Mouse (Mus musculus): ENCODE measurements around the gene Atp11c. TPM values are rescaled to one million over a fixed set of nuclear protein-coding genes. Genes with fewer than 3 reads are reported as not detected.
A peak's percentile ranks its signal among the peaks of the same experiment; 100 is the strongest.

Atp11c gene
- total RNA-seq, 2 experiments from 2014 or later: 17.9 to 20.5 TPM

GRCm38 (mm10) chrX:60386852-60387251, 205.6 kb downstream of the Atp11c start:
- no peak for DNase-seq

DNA sequence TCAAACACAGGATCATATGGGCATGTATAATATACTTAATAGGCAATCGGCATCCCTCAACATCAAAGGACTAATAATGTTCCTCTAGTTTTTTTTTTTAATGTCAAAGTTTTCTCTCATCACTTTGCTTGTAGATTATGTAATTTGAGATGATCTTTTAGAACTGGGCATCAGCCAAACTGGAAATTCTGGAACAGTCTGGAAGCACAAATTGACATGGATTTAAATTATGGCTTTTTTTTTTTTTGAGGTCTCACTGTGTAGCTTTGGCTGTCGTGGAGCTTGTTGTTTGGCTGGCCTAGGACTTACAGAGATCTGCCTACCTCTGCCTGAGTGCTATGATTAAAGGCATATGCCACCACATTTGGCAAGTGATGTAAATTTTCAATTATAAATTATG, 210.8 kb downstream of the Atp11c start:
- DNase-seq: no peak

DNA sequence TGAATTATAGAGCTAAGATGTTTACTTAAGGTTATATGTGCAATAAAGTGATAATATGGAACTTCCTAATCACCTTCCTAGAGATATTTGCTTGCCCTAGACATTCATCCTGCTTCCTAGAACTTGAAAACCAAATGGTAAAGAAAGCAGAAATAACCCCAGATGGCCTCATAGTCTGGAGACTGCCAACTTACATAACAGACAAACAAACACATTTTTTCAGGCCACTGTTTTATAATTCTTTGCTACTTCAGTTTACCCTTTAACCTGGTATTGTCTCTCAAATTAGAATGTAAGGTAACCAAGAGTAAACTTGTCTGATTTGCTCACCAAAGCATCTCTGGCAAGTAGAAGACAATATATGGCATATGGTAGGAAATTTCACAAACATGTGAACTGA, 212.1 kb downstream of the Atp11c start:
- DNase-seq: no peak

DNA sequence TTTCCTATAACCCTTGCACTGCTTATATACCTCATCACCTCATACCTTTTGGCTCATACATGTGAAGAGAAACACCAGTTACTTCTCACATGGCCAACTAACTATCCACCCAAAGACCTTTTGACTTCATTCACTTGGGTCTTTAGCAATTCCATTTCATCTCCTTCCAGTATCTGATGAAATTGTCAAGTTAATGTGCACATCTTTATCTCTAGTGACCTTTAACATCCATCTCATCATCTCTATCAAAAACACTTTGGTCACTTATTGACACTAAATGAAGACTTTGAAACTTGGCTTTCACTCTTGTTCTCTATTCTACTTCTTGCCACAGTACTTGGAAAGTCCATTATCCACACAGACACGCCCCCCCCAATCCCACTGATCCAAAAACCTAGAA, 243.8 kb downstream of the Atp11c start:
- DNase-seq: no peak

DNA sequence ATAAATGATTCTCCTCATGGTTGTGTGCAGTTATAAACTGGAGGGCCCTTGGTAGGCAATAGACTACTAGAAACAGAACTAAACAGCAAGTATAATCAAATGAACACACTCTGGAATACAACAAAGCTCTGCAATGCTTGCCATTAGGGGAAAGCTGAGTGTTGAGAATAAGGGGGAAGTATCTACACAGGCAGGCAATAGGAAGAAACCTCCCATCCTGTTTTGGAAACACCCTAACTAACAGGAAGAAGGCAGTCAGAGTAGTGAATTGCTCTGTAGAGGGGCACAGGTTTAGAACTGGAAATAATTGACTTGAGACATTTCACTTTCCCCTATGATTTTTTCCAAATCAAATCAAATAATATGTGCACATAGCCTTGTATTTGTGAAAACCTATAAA, 247.1 kb downstream of the Atp11c start:
- no peak for DNase-seq

DNA sequence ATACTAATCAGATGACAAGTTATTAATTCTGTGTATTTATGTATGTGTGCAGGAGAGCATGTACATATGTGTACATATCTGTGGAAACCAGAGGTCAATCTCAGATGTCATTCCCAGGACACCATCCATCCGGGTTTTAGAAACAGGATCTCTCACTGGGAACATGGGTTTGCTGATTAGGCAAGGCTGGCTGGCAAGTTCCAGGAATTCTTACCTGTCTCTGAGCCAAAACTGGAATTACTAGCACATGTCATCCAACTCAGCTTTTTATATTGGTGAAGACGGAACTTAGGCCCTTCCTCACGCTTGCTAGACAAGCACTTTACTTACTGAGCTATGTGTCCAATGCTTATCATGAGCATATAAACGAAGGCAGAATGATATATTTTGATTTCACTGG, 247.5 kb downstream of the Atp11c start:
- peak; percentile 3 for DNase-seq

- DNase-seq: no peak
Measured at GRCm38 (mm10) chrX:60329735-60330134, 262.8 kb downstream of the Atp11c start.

DNA sequence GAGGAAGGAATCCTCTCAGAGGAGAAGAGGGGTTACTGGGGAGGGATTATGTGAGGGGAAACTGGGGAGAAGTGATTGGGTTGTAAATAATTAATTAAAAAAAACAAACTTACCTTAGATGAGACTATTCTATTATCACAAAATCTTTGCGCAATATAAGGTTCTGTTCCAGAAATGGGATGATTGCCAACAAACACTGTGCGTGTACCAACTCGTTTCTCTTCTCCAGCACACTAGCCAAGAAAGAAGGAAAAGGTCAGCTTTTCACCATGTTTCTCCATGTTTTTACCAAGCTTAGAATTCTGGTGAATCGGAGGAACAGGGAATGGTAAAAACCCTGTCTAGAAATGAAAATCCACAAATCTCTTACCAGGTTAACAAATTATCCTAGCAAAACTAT, 271.2 kb downstream of the Atp11c start:
- no peak for DNase-seq

- no peak for DNase-seq
Measured at GRCm38 (mm10) chrX:60317661-60318060, 274.8 kb downstream of the Atp11c start.

- DNase-seq: no peak
Measured at GRCm38 (mm10) chrX:60292335-60292734, 300.2 kb downstream of the Atp11c start.

- DNase-seq: no peak
Measured at GRCm38 (mm10) chrX:60255346-60255745, 337.2 kb downstream of the Atp11c start.

GRCm38 (mm10) chrX:60187726-60188125, 404.8 kb downstream of the Atp11c start:
- no peak for DNase-seq

- DNase-seq: no peak
Measured at GRCm38 (mm10) chrX:60182611-60183010, 409.9 kb downstream of the Atp11c start.

- no peak for DNase-seq
Measured at GRCm38 (mm10) chrX:60178744-60179458, 413.6 kb downstream of the Atp11c start, which contains the start of gene Mcf2. TSS of gene Mcf2 (minus strand) at chrX:60179089.

DNA sequence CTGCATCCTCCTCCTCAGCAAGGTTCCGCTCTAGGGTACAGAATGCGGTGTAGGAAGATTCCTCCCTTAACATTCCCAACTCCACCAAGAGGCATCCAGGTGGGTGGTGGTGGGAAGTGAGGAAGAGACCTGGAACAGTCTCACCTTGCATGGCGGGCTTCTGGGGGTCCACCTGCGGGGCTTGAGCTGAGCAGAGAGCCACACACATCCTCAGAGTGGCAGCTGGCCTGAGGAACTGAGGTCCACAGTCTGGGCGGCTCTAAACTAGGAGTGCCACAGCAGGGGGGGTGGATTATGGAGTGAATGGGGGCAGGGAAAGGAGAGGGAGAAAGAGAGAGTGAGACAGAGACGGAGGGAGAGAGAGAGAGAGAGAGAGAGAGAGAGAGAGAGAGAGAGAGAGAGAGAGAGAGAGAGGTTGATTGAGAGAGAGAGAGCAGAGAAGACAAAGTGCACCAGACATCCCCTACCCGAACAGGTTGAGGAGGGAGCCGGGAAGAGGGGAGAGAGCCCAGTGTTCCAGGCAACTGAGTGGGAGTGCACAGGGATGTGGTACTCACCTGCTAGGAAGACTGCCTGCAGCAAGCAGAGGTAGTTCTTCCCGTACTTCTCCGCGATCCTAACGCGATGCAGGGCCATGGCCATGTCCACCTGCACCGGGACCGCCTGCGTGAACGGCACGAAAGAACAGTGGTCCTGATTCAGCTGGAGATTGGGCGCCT, 414.3 kb downstream of the Atp11c start:
- peak; percentile 1 for DNase-seq

Small RNAs within 50 kb of the gene (microRNA-seq; reads per million reads assigned to microRNA genes)
- gene Mir505: 16.2 reads per million, percentile 24 among the genes with 10 or more reads in this experiment

Other genes starting within 250 kb of the Atp11c start
- gene Gm7073, start 53.4 kb downstream of the Atp11c start, total RNA-seq (2021): not detected

All from adrenal gland, postnatal 10 days (tissue).